Comparison of ENCODE assay signal across 8 mouse cellular contexts in the genomic region with DNA sequence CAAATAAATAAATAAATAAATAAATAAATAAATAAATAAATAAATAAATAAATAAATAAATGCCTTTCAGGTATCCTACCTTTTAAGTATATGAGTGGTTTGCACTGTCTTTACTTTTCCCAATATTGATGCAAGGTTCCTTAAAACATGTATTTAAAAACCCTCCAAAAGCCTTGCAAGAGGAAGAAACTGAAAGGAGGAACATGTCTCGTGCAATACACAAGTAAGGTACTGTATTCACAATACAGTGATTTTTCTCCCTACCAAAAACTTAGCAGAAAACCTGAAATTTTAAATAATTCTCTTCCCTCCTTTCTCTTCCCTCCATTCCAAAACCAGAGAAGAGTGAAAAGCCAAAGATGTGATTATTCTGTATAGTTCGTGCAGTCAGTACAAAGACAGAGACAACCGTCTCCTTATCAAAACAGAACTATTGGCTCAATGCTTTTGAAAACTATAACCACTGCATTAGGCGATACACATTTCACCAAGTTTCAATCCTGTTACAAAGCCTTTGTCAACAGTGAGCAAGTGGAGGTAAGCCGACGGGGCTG. TPM values are rescaled to one million over a fixed set of nuclear protein-coding genes. Genes with fewer than 3 reads are reported as not detected.
DNase-seq lines count a peak whose midpoint lies in the region; ATAC-seq and TF ChIP-seq lines count a peak whose summit lies in the region.

No protein-coding gene starts in this region.

- no peaks in the 10 kb centered on the region for H3K36me3 ChIP-seq in heart, embryonic 16.5 days (ENCODE audit: control insufficient read depth, insufficient read depth)
- peaks cover under 1% of the 10 kb centered on the region for H3K36me3 ChIP-seq in G1E (replicated peaks)
- no peaks in the 10 kb centered on the region for H3K36me3 ChIP-seq in forebrain, postnatal 0 days (ENCODE audit: insufficient read depth)
- no peaks in the 10 kb centered on the region for H3K36me3 ChIP-seq in midbrain, embryonic 10.5 days

- no peak for TF ChIP-seq CTCF in G1E (IDR thresholded peaks at IDR 0.05; ENCODE audit: low read depth, low read length)
- no peak for TF ChIP-seq CTCF in forebrain, postnatal 0 days (IDR thresholded peaks at IDR 0.05; ENCODE audit: low read depth)

- no peak for DNase-seq in heart, adult 11 months
- DNase-seq in G1E (ENCODE audit: low spot score) = no peak
- DNase-seq in forebrain, postnatal 0 days = peak; percentile 64
- no peak for DNase-seq in midbrain, embryonic 10.5 days (ENCODE audit: low spot score)
- no peak for DNase-seq in cerebellum, adult 9-10 months
- DNase-seq in frontal cortex, postnatal 25 days (ENCODE audit: low spot score in 2 of 2) = no peak

- peak overlapping the region; percentile 89 for H3K4me2 ChIP-seq in heart, embryonic 16.5 days (ENCODE audit: low read depth, low read length)
- H3K4me2 ChIP-seq in forebrain, postnatal 0 days (ENCODE audit: low read depth) = peak overlapping the region; percentile 55

- peaks cover 7% of the 10 kb centered on the region for H3K4me1 ChIP-seq in heart, embryonic 16.5 days (ENCODE audit: control insufficient read depth, insufficient read depth, low read length)
- peaks cover 36% of the 10 kb centered on the region for H3K4me1 ChIP-seq in G1E (ENCODE audit: insufficient read depth, low read depth, low read length)
- H3K4me1 ChIP-seq in forebrain, postnatal 0 days (ENCODE audit: insufficient read depth) = no peaks in the 10 kb centered on the region; the same call in 1 of the 2 replicates
- peaks cover 15% of the 10 kb centered on the region for H3K4me1 ChIP-seq in midbrain, embryonic 10.5 days

- ATAC-seq in heart, embryonic 16.5 days (replicated peaks; ENCODE audit: extremely low read depth, insufficient read depth, low FRiP score) = no peak
- ATAC-seq in G1E (ENCODE audit: extremely low read depth, insufficient number of reproducible peaks, low FRiP score, poor library complexity, severe bottlenecking) = no peak
- no peak for ATAC-seq in forebrain, postnatal 0 days
- no peak for ATAC-seq in megakaryocyte-erythroid progenitor cell, adult 5-6 weeks (replicated peaks; ENCODE audit: low FRiP score, low TSS enrichment, poor library complexity, severe bottlenecking)

- peak overlapping the region; percentile 90 for H3K27ac ChIP-seq in heart, embryonic 16.5 days (ENCODE audit: low read length)
- H3K27ac ChIP-seq in forebrain, postnatal 0 days (ENCODE audit: low read depth, low read length) = peak overlapping the region; percentile 94
- H3K27ac ChIP-seq in midbrain, embryonic 10.5 days (replicated peaks) = peak overlapping the region; percentile 90

- no peaks in the 10 kb centered on the region for H3K9me3 ChIP-seq in heart, embryonic 16.5 days (replicated peaks; ENCODE audit: control insufficient read depth, low read length)
- H3K9me3 ChIP-seq in G1E (replicated peaks) = no peaks in the 10 kb centered on the region
- H3K9me3 ChIP-seq in forebrain, postnatal 0 days (ENCODE audit: low read length) = no peaks in the 10 kb centered on the region
- no peaks in the 10 kb centered on the region for H3K9me3 ChIP-seq in midbrain, embryonic 10.5 days (replicated peaks)

- peak overlapping the region; percentile 97 for H3K4me3 ChIP-seq in heart, embryonic 16.5 days (ENCODE audit: low read length)
- peak overlapping the region; percentile 97 for H3K4me3 ChIP-seq in G1E (ENCODE audit: low read depth, low read length)
- H3K4me3 ChIP-seq in forebrain, postnatal 0 days (ENCODE audit: low read depth, low read length) = peak overlapping the region; percentile 93
- H3K4me3 ChIP-seq in midbrain, embryonic 10.5 days = peak overlapping the region; percentile 92

- H3K27me3 ChIP-seq in heart, embryonic 16.5 days (ENCODE audit: control insufficient read depth, insufficient read depth, low read length) = no peaks in the 10 kb centered on the region
- no peaks in the 10 kb centered on the region for H3K27me3 ChIP-seq in G1E (ENCODE audit: insufficient read depth, low read length)
- no peaks in the 10 kb centered on the region for H3K27me3 ChIP-seq in forebrain, postnatal 0 days (ENCODE audit: insufficient read depth, low read length)
- H3K27me3 ChIP-seq in midbrain, embryonic 10.5 days (ENCODE audit: low read depth, poor library complexity, severe bottlenecking) = no peaks in the 10 kb centered on the region

- 2% methylated on average over 6 of the region's 6 CpGs for WGBS in heart, embryonic 16.5 days
- WGBS in forebrain, postnatal 0 days = 0% methylated on average over 6 of the region's 6 CpGs
- WGBS in midbrain, embryonic 10.5 days = 9% methylated on average over 6 of the region's 6 CpGs

- peak overlapping the region; percentile 91 for H3K9ac ChIP-seq in heart, embryonic 16.5 days (ENCODE audit: low read length)
- peak overlapping the region; percentile 90 for H3K9ac ChIP-seq in forebrain, postnatal 0 days

RNA-seq across cellular contexts. Expression of a gene that starts 1.0 kb away (rescaled TPM):
- polyA plus RNA-seq in heart, embryonic 16.5 days (2015; fragmentation: Nextera tagmentation; extraction: Ambion mirVana) = 9.1 and 9.3 TPM in 2 replicates
- total RNA-seq in G1E (2014; fragmentation: Nextera tagmentation) = 176 and 193 TPM in 2 replicates
- 37.0 and 43.4 TPM in 2 replicates for total RNA-seq in G1E (2017)
- polyA plus RNA-seq in G1E (2012) = 9.0 and 11.5 TPM in 2 replicates
- total RNA-seq in forebrain, postnatal 0 days (2014; rRNA removed) = 178 and 256 TPM in 2 replicates
- polyA plus RNA-seq in forebrain, postnatal 0 days (2015; fragmentation: Nextera tagmentation; extraction: Ambion mirVana) = 21.6 and 45.3 TPM in 2 replicates
- 11.1 and 16.4 TPM in 2 replicates for polyA plus RNA-seq in midbrain, embryonic 10.5 days (2016; fragmentation: Nextera tagmentation; extraction: Ambion mirVana)
- total RNA-seq in megakaryocyte-erythroid progenitor cell, adult 5-6 weeks (2014; fragmentation: Nextera tagmentation) = 44.5 and 50.1 TPM in 2 replicates
- total RNA-seq in megakaryocyte-erythroid progenitor cell, adult 5-6 weeks (2017) = 25.0 and 34.3 TPM in 2 replicates
